Mouse (Mus musculus): ENCODE results near the gene Nme2.
"Not testable (repeated sequence)": the region's sequence is repeated elsewhere in the genome, so short reads cannot be mapped to it uniquely, and the experiment has no call there.

Nme2 gene

DNA sequence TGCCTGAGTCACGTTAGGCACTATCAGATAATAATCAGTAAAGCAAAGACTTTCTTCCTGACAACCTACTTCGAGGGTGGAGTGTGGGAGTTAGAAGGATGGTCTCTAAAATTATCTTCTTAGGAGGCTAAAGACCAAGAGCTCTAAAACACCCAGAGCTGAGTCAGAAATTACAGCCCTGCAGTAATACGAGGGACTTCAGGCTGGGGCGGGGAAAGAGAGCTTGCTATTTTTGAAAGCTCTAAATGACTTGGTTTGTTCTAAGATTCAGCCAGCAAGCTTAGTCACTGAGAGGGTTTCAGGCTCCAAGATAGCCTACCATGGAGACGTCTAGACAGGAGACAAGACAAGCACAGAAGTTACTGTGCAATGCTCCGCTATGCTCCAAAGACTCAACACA is 9.3 kb upstream of the Nme2 start:
- no peak for DNase-seq

DNA sequence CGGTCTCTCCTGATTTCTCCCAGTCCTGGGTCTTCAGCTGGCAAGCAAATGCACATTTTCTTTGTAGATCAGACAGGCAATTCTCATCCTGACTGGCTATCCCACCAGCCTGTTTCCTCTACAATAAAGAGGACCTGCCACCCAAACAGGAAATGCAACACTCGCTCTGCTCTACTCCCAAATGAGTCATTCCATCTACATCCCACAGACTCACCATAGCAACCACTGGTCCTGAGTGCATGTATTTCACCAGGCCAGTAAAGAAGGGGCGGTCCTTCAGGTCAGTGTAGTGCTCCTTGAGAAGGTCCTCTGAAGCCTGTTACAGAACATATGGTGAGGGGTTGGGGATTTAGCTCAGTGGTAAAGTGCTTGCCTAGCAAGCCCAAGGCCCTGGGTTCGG is 7.0 kb upstream of the Nme2 start:
- no peak for DNase-seq

DNA sequence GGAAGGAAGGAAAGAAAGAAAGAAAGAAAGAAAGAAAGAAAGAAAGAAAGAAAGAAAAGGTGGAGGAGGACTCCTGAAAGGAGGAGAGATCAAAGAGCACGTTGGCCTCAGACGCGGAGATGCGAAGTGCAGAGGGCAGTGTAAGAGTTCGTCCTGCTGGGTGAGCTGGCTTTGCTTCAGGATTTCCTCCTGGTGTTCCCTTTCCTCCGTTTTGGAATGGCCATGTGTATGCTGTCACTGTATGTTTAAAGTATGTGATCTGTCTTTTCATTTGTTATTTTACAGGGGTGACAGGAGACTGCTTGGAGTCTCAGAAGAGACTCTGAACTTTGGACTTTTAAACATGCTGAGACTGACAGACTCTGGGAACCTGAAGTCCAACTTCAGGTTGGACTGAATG is 5.4 kb upstream of the Nme2 start:
- no peak for DNase-seq

DNA sequence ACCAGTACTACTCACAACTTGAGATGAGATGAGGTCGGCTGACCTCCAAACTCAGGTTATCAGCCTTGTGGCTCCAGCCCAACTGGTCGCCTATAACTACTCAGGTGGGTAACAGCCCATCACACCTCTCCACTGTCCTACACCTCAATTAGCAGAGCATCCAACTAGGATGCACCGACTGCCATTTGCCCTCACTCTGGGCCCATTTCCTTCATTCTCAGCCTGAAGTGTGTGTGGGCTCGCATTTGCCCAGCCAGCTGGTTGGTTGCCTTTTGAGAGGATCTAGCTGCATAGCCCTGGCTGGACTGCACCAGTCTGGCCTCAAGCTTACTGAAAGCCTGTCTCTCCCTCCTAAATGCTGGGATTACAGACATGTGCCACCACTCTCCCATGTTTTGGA is 1.7 kb upstream of the Nme2 start:
- DNase-seq: no peak

DNA sequence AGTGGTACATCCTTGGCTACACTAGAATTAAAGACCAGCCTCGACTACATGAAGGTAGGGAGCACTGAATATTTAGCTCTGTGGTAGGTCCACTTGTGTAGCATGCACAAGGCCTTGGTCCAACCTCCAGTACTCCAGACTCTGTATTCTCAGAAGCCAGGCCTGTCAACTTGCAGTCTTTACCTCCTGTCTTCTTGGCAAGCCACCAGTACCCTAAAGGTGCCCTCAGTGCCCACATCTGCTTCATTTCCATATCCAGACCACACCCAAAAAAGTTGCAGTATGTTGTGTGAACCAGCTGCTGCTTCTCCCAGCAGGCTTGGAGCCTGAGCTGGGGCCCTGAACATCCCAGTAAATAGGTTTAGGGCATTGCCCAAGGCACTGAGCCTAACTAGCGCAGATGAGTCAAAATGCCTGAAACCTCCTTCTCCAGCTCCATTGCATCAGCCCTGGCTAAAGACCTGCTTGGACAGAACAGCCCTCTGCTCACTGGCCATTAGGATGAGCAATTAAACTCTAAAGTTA is 1.0 kb upstream of the Nme2 start:
- DNase-seq: no peak

DNA sequence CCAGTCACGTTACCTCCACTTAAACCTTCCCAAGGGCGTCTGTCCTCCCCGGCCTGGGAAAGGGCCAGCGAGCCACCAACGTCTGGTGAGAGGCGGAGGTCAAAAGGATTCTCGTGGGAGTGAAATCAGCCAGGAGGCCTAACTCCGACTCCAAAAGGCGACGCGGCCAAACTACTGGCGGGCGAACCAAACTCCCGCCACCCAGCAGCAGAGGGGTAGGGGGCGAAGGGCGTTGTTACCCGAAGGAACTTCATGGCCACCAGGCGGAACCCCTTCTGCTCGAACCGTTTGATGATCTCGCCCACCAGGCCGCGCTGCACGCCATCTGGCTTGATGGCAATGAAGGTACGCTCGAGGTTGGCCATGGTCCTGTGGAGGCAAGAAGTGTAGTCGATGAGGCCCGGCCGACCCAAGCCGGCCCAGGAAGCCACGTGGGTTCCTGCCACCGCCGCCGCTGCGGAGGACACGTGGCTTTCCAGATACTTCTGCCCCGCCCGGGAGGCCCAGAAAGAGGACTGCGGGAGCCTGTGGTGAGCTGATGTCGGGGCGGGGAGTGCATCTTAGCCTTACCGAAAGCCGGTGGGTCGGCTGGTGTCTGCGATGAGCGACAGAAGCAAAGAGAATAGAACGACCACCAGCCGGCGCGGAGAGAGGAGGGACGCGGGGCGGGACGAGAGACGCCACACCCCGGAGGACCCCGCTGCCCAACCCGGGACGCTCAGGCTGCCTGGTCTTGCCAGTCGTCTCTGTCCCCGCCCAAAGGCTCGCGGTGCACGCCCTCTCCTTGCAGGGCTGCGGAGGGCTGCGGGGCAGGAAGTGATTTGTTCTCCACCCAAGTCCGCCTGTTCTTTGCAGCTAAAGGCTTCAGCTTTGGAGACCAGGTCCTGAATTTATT is 556 bp downstream of the Nme2 start:
- peak; percentile 75 to 81 for DNase-seq

DNA sequence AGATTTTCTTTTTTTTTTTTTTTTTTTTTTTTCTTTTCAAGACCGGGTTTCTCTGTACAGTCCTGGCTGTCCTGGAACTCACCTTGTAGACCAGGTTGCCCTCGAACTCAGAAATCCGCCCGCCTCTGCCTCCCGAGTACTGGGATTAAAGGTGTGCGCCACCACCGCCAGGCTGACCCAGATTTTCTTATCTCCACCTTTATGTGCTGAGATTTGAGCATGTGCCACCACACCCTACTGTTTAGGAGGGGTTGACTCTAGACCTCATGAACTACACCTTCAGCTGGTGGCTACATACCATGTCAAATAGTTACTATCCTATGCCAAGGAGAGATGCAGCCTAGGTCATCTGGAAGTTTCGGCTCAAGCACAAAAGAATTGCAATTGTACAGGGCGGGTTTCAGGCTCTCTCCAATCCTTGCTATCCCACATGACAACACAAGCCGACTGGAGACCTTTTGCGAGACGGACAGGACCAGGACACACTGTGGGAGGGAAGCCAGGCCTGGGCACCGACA is 1.3 kb downstream of the Nme2 start:
- DNase-seq: no peak

DNA sequence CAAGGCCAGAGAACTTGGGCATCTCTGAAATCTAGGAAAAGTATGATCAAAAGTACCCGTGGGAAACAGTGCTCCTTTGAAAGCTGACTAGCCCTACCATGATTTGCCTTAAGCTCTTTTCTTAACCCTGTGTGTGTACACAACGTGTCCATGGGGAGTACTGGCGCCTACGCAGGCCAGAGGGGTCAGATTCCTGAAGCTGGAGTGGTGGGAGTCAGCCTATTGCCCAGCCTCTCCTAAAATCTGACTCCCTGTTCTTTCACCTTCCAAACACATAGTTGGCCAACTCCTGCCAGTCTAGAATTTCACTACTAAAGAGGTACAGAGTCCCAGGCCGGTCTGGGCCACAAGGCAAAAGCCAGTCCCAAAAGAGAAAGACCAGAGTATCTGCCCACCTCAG is 3.7 kb downstream of the Nme2 start:
- no peak for DNase-seq

DNA sequence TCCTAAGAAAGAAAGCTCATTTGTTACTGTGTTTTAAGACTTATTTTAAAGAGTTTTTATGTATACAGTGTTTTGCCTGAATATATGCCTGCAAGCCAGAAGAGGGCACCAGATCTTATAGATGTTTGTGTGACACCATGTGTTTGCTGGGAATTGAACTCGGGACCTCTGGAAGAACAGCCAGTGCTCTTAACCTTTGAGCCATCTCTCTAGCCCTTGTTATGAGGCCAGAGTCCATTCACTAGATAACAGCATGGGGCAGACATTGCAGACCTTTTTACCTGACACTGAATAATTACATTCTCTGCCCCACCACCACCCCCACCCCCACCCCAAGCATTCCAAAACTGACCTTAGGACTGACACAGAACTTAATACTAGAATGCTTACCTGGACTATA is 6.0 kb downstream of the Nme2 start:
- DNase-seq: no peak

DNA sequence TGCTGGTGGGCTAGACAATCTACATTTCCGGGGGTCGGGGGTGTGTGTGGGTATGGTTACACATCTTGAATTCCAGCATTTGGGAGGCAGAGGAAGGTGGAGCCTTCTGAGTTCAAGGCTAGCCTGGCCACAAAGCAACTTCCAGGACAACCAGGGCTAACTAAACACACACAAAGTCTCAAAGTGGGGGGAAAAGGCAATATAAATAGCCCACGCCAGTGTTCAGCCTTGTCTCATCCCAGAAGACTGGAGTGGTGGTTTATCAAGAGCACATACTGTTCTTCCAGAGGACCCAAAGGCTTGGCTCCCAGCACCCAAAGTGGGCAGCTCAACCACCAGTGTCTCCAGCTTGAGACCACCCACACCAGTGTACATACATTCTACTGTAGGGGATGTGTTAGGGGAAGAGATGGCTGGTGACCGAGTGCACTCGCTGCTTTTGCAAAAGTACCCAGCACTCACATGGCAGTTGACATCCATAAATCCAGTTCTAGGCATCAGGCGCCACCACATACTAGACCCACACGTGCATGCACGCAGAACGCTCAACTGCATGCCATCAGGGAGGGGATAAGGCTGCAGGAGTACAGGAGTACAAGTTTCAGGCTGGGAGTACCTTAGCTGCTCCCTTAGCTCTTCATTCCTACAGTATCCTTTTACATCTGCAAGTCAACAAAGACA is 7.0 kb downstream of the Nme2 start:
- no peak for DNase-seq

DNA sequence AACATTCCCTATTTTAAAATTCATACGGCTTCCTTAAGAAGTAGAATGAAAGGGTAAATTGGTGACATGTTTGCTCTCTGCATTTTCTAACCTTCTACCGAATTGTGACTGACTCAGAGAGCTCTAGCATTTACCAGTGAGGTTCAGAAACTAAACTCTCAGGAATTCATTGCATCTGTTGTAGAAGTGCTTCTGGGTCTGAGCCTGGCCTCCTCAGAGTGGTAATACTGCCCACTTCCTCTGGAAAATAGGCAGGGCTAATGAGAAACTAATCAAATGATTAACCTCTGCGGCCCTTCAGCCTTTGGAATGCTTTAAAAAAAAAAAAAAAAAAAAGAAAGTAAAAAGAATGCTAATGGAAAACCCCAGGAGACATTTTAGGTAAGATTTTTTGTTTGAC is 11.1 kb downstream of the Nme2 start:
- no peak for DNase-seq

DNA sequence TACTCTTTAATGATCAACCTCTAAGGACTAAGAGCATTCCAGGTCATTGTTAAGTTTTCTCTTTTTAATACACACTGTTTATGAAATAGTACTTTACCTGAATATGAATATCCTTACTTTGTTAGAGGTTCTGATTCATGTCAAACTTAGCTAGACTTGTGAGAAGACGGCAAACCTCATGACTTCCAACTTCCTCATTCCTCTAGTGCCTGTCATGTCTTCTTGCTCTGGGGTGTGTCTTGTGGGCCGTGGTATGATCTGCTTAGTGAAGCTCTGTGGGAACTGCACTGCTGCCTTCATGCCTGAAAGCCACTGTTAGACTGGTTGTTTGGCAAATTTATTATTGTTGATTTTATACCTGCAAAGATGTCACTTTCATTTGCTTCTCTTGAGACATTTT is 15.2 kb downstream of the Nme2 start:
- no peak for DNase-seq

DNA sequence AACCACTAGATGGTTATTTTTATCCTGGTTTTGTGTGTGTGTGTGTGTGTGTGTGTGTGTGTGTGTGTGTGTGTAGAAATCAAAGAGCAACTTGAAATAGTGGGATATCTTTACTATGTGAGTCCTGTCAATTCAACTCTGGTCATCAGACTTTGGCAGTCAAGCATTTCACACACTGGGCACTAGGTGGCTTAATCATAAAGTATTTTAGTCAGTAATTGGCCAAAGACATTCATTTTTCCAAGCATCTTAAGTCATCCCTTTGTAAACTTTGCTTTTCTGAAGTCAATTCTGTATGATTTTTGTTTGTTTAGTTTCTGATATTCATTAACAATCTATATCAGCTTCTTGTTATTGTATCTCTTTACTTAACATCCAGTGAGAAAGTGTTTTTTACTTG is 27.0 kb downstream of the Nme2 start:
- DNase-seq: no peak

DNA sequence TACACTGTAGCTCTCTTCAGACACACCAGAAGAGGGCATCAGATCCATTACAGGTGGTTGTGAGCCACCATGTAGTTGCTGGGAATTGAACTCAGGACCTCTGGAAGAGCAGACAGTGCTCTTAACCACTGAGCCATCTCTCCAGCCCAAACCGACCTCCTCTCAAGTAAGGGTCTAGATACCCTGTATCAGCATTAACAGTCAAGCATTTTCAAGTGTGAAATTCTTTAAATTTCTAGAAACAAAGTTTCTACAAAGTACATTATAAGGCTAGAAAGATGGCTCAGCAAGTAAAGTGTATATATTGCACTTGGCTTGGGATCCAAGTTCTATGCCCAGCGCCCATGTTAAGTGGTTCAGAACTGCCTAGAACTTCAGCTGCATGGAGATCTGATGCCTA is 41.0 kb downstream of the Nme2 start:
- DNase-seq: not testable (repeated sequence)

DNA sequence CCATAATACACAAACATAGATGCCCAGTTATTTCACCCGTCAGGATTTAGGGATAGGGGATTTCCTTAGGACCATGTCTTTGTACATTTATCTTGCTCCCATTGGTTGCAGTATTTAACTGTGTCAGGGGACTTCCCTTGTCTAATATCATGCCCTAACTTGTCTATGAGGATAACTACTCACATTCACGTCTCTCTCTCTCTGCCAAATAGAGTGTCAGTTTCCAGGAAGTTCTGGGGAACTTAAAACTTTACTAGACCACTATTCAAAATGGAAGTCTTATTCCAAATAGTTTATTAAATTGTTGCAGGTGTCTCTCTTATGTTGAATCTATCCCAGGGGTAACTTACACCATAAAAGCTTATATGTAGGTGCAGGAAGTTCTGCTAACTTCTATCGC is 44.5 kb downstream of the Nme2 start:
- DNase-seq: no peak

DNA sequence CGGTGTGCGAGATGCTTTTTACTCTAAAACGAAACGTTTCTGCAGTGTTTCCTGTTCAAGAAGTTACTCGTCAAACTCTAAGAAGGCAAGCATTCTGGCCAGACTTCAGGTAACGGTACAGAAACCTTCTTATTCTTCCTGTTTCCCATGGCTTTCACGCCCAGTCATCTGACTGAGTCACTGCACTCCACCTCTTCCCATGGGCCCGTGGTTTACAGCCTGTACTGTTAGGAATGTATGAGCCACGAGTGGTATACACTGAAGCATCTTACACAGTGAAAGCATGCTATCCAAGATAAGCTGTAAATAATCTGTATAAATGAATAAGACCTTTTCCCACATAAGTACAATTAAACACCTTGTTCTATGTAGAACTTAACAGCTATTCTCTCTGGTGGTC is 47.2 kb downstream of the Nme2 start:
- DNase-seq: no peak

DNA sequence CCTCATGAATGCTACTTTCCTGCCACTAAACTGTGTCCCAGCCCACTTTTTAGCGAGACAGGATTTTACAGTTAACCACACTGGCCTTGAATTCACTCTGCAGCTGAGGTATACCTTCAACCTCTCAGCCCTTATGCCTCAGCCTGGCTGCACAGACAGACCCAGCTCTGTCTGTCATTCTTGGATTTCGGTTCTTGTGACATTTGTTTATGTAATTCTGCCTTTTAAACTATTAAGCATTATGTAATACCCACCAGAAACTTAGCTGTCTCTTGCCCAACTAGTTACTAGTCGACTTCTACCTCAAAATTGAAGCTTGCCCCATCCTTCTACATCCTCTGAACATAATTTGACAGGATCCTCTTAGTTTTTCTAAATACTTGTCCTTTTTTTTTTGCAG is 48.2 kb downstream of the Nme2 start:
- DNase-seq: no peak

DNA sequence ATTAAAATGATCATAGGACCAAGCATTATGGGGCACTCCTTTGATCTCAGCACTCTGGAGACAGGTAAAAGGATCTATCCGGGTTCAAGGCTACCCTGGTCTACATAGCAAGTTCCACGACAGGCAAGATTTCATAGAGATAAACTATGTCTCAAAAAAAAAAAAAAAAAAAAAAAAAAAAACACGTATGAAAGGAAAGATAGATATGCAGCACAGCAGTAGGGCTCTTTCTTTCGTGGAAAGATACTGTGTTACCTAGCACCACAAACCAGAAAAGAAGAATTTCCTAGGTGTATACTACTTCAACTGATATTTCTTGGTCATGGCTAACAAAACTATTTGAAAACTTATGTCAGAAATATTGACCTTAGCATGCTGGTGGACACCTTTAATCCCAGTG is 49.2 kb downstream of the Nme2 start:
- DNase-seq: no peak
